Mouse (Mus musculus): Measurements from ENCODE around the gene Heg1.

Gene Heg1

GRCm38 (mm10) chr16:33705258-33705657 lies 21.1 kb downstream of the Heg1 start:
- no peak for DNase-seq (ENCODE audit: low read depth, low spot score)

- no peak for DNase-seq (ENCODE audit: low read depth, low spot score)
These were observed 22.1 kb downstream of the Heg1 start for GRCm38 (mm10) chr16:33706111-33706890.

- no peak for DNase-seq (ENCODE audit: low read depth, low spot score)
These were observed 23.9 kb downstream of the Heg1 start for GRCm38 (mm10) chr16:33708031-33708430.

- DNase-seq (ENCODE audit: low read depth, low spot score), result no peak
These were observed 24.6 kb downstream of the Heg1 start for GRCm38 (mm10) chr16:33708585-33709397.

- DNase-seq (ENCODE audit: low read depth, low spot score), result no peak
These were observed 30.1 kb downstream of the Heg1 start for GRCm38 (mm10) chr16:33714271-33714670.

- no peak for DNase-seq (ENCODE audit: low read depth, low spot score)
These were observed 39.1 kb downstream of the Heg1 start for GRCm38 (mm10) chr16:33723241-33723640.

GRCm38 (mm10) chr16:33723983-33724382 lies 39.8 kb downstream of the Heg1 start:
- no peak for DNase-seq (ENCODE audit: low read depth, low spot score)

- DNase-seq (ENCODE audit: low read depth, low spot score), result no peak
These were observed 42.1 kb downstream of the Heg1 start for GRCm38 (mm10) chr16:33726261-33726660.

- no peak for DNase-seq (ENCODE audit: low read depth, low spot score)
These were observed 42.7 kb downstream of the Heg1 start for GRCm38 (mm10) chr16:33726892-33727291.

- no peak for DNase-seq (ENCODE audit: low read depth, low spot score)
These were observed 44.3 kb downstream of the Heg1 start for GRCm38 (mm10) chr16:33728427-33728826.

GRCm38 (mm10) chr16:33731291-33731690 lies 47.1 kb downstream of the Heg1 start:
- DNase-seq (ENCODE audit: low read depth, low spot score), result no peak

- no peak for DNase-seq (ENCODE audit: low read depth, low spot score)
These were observed 48.1 kb downstream of the Heg1 start for GRCm38 (mm10) chr16:33732237-33732749.

- no peak for DNase-seq (ENCODE audit: low read depth, low spot score)
These were observed 48.8 kb downstream of the Heg1 start for GRCm38 (mm10) chr16:33732846-33733580.

GRCm38 (mm10) chr16:33733864-33734263 lies 49.7 kb downstream of the Heg1 start:
- no peak for DNase-seq (ENCODE audit: low read depth, low spot score)

GRCm38 (mm10) chr16:33734545-33734944 lies 50.4 kb downstream of the Heg1 start:
- DNase-seq (ENCODE audit: low read depth, low spot score), result no peak

- DNase-seq (ENCODE audit: low read depth, low spot score), result no peak
These were observed 51.1 kb downstream of the Heg1 start for GRCm38 (mm10) chr16:33735238-33735637.

GRCm38 (mm10) chr16:33735791-33736190 lies 51.6 kb downstream of the Heg1 start:
- DNase-seq (ENCODE audit: low read depth, low spot score), result peak; percentile 29

GRCm38 (mm10) chr16:33736746-33737145 lies 52.6 kb downstream of the Heg1 start:
- DNase-seq (ENCODE audit: low read depth, low spot score), result no peak

- DNase-seq (ENCODE audit: low read depth, low spot score), result no peak
These were observed 55.0 kb downstream of the Heg1 start for GRCm38 (mm10) chr16:33738949-33739719.

GRCm38 (mm10) chr16:33739802-33740201 lies 55.6 kb downstream of the Heg1 start:
- DNase-seq (ENCODE audit: low read depth, low spot score), result peak; percentile 39

- DNase-seq (ENCODE audit: low read depth, low spot score), result no peak
These were observed 56.2 kb downstream of the Heg1 start for GRCm38 (mm10) chr16:33740416-33740815.
